8 mouse cellular contexts compared by ENCODE assay signal in genomic region chr10:82354083-82355010, GRCm38 (mm10). TPM values are rescaled to one million over a fixed set of nuclear protein-coding genes. Genes with fewer than 3 reads are reported as not detected.
DNase-seq lines count a peak whose midpoint lies in the region; ATAC-seq lines count a peak whose summit lies in the region.

Gm4924 (plus strand) TSS chr10:82354255.

- 5% methylated on average over 33 of the region's 34 CpGs for WGBS in forebrain, embryonic 11.5 days
- WGBS in heart, embryonic 16.5 days = 4% methylated on average over 34 of the region's 34 CpGs
- WGBS in liver, embryonic 15.5 days (ENCODE audit: insufficient replicate concordance) = 5% methylated on average over 34 of the region's 34 CpGs
- 5% methylated on average over 34 of the region's 34 CpGs for WGBS in neural tube, embryonic 12.5 days

- peak; percentile 81 to 84 for DNase-seq in CD8-positive naive resting alpha-beta T cell, adult 2 months (ENCODE audit: low read depth in 2 of 2, low spot score in 2 of 2)
- DNase-seq in c-Kit-negative CD71-positive TER-119-positive erythroid progenitor cells, embryonic 14.5 days (ENCODE audit: low read depth, low spot score) = peak; percentile 26
- peak; percentile 88 for DNase-seq in forebrain, embryonic 11.5 days (ENCODE audit: low spot score)
- DNase-seq in kidney, postnatal 36 days = peak; percentile 84 to 86
- peak; percentile 94 for DNase-seq in telencephalon, adult 2 months (ENCODE audit: low read depth, low spot score)

- H3K27me3 ChIP-seq in forebrain, embryonic 11.5 days (ENCODE audit: control insufficient read depth, insufficient read depth, low read length) = no peaks in the 10 kb centered on the region
- H3K27me3 ChIP-seq in heart, embryonic 16.5 days (ENCODE audit: control insufficient read depth, insufficient read depth, low read length) = no peaks in the 10 kb centered on the region
- no peaks in the 10 kb centered on the region for H3K27me3 ChIP-seq in liver, embryonic 15.5 days
- no peaks in the 10 kb centered on the region for H3K27me3 ChIP-seq in neural tube, embryonic 12.5 days (replicated peaks)

- H3K4me3 ChIP-seq in forebrain, embryonic 11.5 days (ENCODE audit: low read depth, low read length) = peak within 1 kb of the TSS; percentile 45
- H3K4me3 ChIP-seq in heart, embryonic 16.5 days (ENCODE audit: low read length) = peak within 1 kb of the TSS; percentile 92
- H3K4me3 ChIP-seq in liver, embryonic 15.5 days (replicated peaks) = peak within 1 kb of the TSS; percentile 66
- peak within 1 kb of the TSS; percentile 59 for H3K4me3 ChIP-seq in neural tube, embryonic 12.5 days

- H3K9me3 ChIP-seq in forebrain, embryonic 11.5 days (ENCODE audit: control insufficient read depth, low read length) = peaks cover 5% of the 10 kb centered on the region; the same call in 1 of the 2 replicates
- no peaks in the 10 kb centered on the region for H3K9me3 ChIP-seq in heart, embryonic 16.5 days (replicated peaks; ENCODE audit: control insufficient read depth, low read length)
- H3K9me3 ChIP-seq in liver, embryonic 15.5 days (replicated peaks) = no peaks in the 10 kb centered on the region
- H3K9me3 ChIP-seq in neural tube, embryonic 12.5 days = peaks cover 23% of the 10 kb centered on the region

- H3K4me2 ChIP-seq in forebrain, embryonic 11.5 days (ENCODE audit: low read depth, low read length, severe bottlenecking) = peak within 1 kb of the TSS; percentile 48
- peak within 1 kb of the TSS; percentile 61 for H3K4me2 ChIP-seq in heart, embryonic 16.5 days (ENCODE audit: low read depth, low read length)
- H3K4me2 ChIP-seq in liver, embryonic 15.5 days = peak within 1 kb of the TSS; percentile 68
- H3K4me2 ChIP-seq in neural tube, embryonic 12.5 days (replicated peaks) = peak within 1 kb of the TSS; percentile 56

- H3K27ac ChIP-seq in forebrain, embryonic 11.5 days (ENCODE audit: low read depth, low read length) = peak within 1 kb of the TSS; percentile 81
- H3K27ac ChIP-seq in heart, embryonic 16.5 days (ENCODE audit: low read length) = peak within 1 kb of the TSS; percentile 88
- H3K27ac ChIP-seq in liver, embryonic 15.5 days (replicated peaks) = 0 out of 2 replicates have a peak within 1 kb of the TSS, but pooled peaks have one; percentile 19
- peak within 1 kb of the TSS; percentile 88 for H3K27ac ChIP-seq in neural tube, embryonic 12.5 days

- H3K9ac ChIP-seq in forebrain, embryonic 11.5 days (ENCODE audit: low read length) = peak within 1 kb of the TSS; percentile 72
- H3K9ac ChIP-seq in heart, embryonic 16.5 days (ENCODE audit: low read length) = peak within 1 kb of the TSS; percentile 92
- H3K9ac ChIP-seq in liver, embryonic 15.5 days = peak within 1 kb of the TSS; percentile 40
- H3K9ac ChIP-seq in neural tube, embryonic 12.5 days = peak within 1 kb of the TSS; percentile 73

- peak; percentile 100 for ATAC-seq in forebrain, embryonic 11.5 days (replicated peaks; ENCODE audit: low FRiP score)
- peak; percentile 99 for ATAC-seq in heart, embryonic 16.5 days (replicated peaks; ENCODE audit: extremely low read depth, insufficient read depth, low FRiP score)
- ATAC-seq in liver, embryonic 15.5 days (ENCODE audit: insufficient read depth) = peak; percentile 89
- ATAC-seq in neural tube, embryonic 12.5 days (ENCODE audit: low FRiP score, low read depth) = peak; percentile 100

- H3K36me3 ChIP-seq in forebrain, embryonic 11.5 days (ENCODE audit: control insufficient read depth, insufficient read depth, low read length) = no peaks in the 10 kb centered on the region
- no peaks in the 10 kb centered on the region for H3K36me3 ChIP-seq in heart, embryonic 16.5 days (ENCODE audit: control insufficient read depth, insufficient read depth)
- no peaks in the 10 kb centered on the region for H3K36me3 ChIP-seq in liver, embryonic 15.5 days (replicated peaks)
- peaks cover 8% of the 10 kb centered on the region for H3K36me3 ChIP-seq in neural tube, embryonic 12.5 days

- no peaks in the 10 kb centered on the region for H3K4me1 ChIP-seq in forebrain, embryonic 11.5 days (replicated peaks; ENCODE audit: control insufficient read depth, insufficient read depth, low read length)
- H3K4me1 ChIP-seq in heart, embryonic 16.5 days (ENCODE audit: control insufficient read depth, insufficient read depth, low read length) = no peaks in the 10 kb centered on the region
- H3K4me1 ChIP-seq in liver, embryonic 15.5 days (replicated peaks) = no peaks in the 10 kb centered on the region
- H3K4me1 ChIP-seq in neural tube, embryonic 12.5 days = no peaks in the 10 kb centered on the region

RNA-seq across cellular contexts. Expression of gene Gm4924, which starts in this region (rescaled TPM):
- 8.0 and 9.8 TPM in 2 replicates for polyA plus RNA-seq in forebrain, embryonic 11.5 days (2014; fragmentation: Nextera tagmentation; extraction: Ambion mirVana)
- 5.3 and 5.6 TPM in 2 replicates for polyA plus RNA-seq in heart, embryonic 16.5 days (2015; fragmentation: Nextera tagmentation; extraction: Ambion mirVana)
- 0.82 and 1.3 TPM in 2 replicates for polyA plus RNA-seq in liver, embryonic 15.5 days (2015; fragmentation: Nextera tagmentation; extraction: Ambion mirVana)
- 14.8 TPM in 2 replicates for polyA plus RNA-seq in neural tube, embryonic 12.5 days (2016; fragmentation: Nextera tagmentation; extraction: Ambion mirVana)

Comparison
In these comparisons a context has a peak if more than half of its experiments do, and no peak if none do; other contexts are left out.
1. Peak in every context shown above with its lines: DNase-seq, ATAC-seq, H3K4me3 ChIP-seq and H3K27ac ChIP-seq.
2. DNase-seq: peak in every context shown above with its lines; median percentile 94 in telencephalon, adult 2 months; 88 in forebrain, embryonic 11.5 days; 85 in kidney, postnatal 36 days; 82 in CD8-positive naive resting alpha-beta T cell, adult 2 months; 26 in c-Kit-negative CD71-positive TER-119-positive erythroid progenitor cells, embryonic 14.5 days.
3. H3K27ac ChIP-seq: peak in every context shown above with its lines; median percentile 88 in heart, embryonic 16.5 days; 88 in neural tube, embryonic 12.5 days; 81 in forebrain, embryonic 11.5 days; 19 in liver, embryonic 15.5 days.
4. H3K9ac ChIP-seq: peak in every context shown above with its lines; median percentile 92 in heart, embryonic 16.5 days; 73 in neural tube, embryonic 12.5 days; 72 in forebrain, embryonic 11.5 days; 40 in liver, embryonic 15.5 days.